Mouse (Mus musculus): ENCODE results near the gene Ints11.

GRCm38 (mm10) chr4:155899355-155899754 is 30.0 kb downstream of the Ints11 start:
- TF ChIP-seq POLR2AphosphoS2 (IDR thresholded peaks at IDR 0.05; ENCODE audit: insufficient read length, low read depth) (no peak), POLR2A (IDR thresholded peaks at IDR 0.05; ENCODE audit: insufficient read length, low read depth) (no peak), USF1 (IDR thresholded peaks at IDR 0.05; ENCODE audit: low read depth) (no peak), REST (IDR thresholded peaks at IDR 0.05; ENCODE audit: insufficient read depth, insufficient read length) (no peak), SRF (IDR thresholded peaks at IDR 0.05; ENCODE audit: control insufficient read depth, insufficient read length, low read depth) (no peak)
